Mouse (Mus musculus): Measurements from ENCODE around the gene Pitpnc1.
A peak's percentile ranks its signal among the peaks of the same experiment; 100 is the strongest.

Gene Pitpnc1

GRCm38 (mm10) chr11:107161215-107161614 is 309.3 kb downstream of the Pitpnc1 start:
- no peak for DNase-seq (ENCODE audit: low read depth, low spot score)

GRCm38 (mm10) chr11:107159034-107159433 is 311.5 kb downstream of the Pitpnc1 start:
- peak; percentile 81 for DNase-seq (ENCODE audit: low read depth, low spot score)

Data from ES-CJ7 (cell line).